Mouse (Mus musculus): ENCODE results near the gene Ing4. TPM values are rescaled to one million over a fixed set of nuclear protein-coding genes. Genes with fewer than 3 reads are reported as not detected.

Gene Ing4
- total and polyA plus RNA-seq, 3 experiments = 29.5 to 34.9 TPM; not detected in 1

DNA sequence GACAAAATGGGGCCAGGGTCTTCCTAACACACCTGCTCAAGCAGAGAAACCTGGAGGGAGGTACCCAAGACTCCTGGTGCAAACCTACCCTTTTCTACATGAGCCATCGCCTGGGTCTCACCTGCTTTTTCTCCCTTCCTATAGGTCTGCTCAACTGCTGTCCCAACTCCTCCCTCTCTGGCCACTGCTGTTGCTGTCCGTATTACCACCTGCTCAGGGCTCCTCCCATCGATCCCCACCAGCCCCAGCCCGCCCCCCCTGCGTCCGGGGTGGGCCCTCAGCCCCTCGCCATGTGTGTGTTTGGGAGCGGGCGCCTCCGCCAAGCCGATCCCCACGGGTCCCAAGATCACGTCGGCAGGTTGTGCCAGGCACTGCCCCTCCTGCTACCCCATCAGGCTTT, 40.5 kb upstream of the Ing4 start:
- H3K27ac ChIP-seq (ENCODE audit: control insufficient read depth, low read depth, low read length) = no peak overlapping the region
- no peak overlapping the region for H3K9ac ChIP-seq (ENCODE audit: control insufficient read depth, low read depth, low read length, poor library complexity, severe bottlenecking)
- H3K9me3 ChIP-seq (replicated peaks; ENCODE audit: insufficient read depth, low read length) = no peaks in the 10 kb centered on the region
- H3K4me1 ChIP-seq (ENCODE audit: control insufficient read depth in 1 of 2, insufficient read depth in 2 of 2, low read length in 2 of 2) = peaks cover 0 to 3% of the 10 kb centered on the region in 2 experiments; a peak in 1 of 4 replicates
- H3K27me3 ChIP-seq (ENCODE audit: control insufficient read depth in 1 of 2, insufficient read depth in 2 of 2, low read length in 2 of 2) = no peaks in the 10 kb centered on the region
- no peak for TF ChIP-seq USF1 (IDR thresholded peaks at IDR 0.05; ENCODE audit: low read depth, low read length)
- no peak for TF ChIP-seq ZC3H11A (IDR thresholded peaks at IDR 0.05; ENCODE audit: low read depth, low read length)
- no peak for TF ChIP-seq ETS1 (IDR thresholded peaks at IDR 0.05; ENCODE audit: low read depth, low read length)
- no peak for TF ChIP-seq CHD2 (IDR thresholded peaks at IDR 0.05; ENCODE audit: low read length)
- no peak for TF ChIP-seq TAL1 (IDR thresholded peaks at IDR 0.05; ENCODE audit: low read length)
- no peak for TF ChIP-seq HCFC1 (IDR thresholded peaks at IDR 0.05; ENCODE audit: low read depth, low read length)
- no peaks in the 10 kb centered on the region for H3K79me2 ChIP-seq (ENCODE audit: control insufficient read depth, insufficient read depth, low read length, poor library complexity)
- no peaks in the 10 kb centered on the region for H3K36me3 ChIP-seq (ENCODE audit: control insufficient read depth in 1 of 2, insufficient read depth in 2 of 2, low read length in 2 of 2)
- no peak for DNase-seq (ENCODE audit: low read depth, low spot score)
- H3K4me3 ChIP-seq (ENCODE audit: control insufficient read depth in 1 of 2, insufficient read depth in 1 of 2, low read depth in 2 of 2, low read length in 2 of 2) = no peak overlapping the region

DNA sequence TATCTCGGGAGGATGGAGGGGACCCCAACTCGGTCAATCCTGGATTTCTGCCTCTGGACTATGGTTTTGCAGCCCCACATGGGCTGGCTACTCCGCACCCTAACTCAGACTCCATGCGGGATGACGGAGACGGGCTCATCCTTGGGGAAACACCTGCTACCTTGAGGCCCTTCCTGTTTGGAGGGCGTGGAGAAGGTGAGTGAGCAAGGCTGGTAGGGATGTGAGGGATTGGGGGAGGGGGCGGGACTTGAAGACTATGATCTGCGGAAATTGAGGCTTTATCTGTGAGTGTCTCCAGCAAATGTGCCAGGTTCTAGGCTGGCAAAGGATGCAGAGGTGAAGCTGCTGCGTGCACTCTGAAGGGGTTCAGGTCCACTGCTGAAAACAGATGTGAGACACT, 40.0 kb upstream of the Ing4 start:
- Histone ChIP-seq H3K36me3 (ENCODE audit: control insufficient read depth in 1 of 2, insufficient read depth in 2 of 2, low read length in 2 of 2) (no peaks in the 10 kb centered on the region), H3K27me3 (ENCODE audit: control insufficient read depth in 1 of 2, insufficient read depth in 2 of 2, low read length in 2 of 2) (no peaks in the 10 kb centered on the region), H3K27ac (ENCODE audit: control insufficient read depth, low read depth, low read length) (no peak overlapping the region), H3K4me3 (ENCODE audit: control insufficient read depth in 1 of 2, insufficient read depth in 1 of 2, low read depth in 2 of 2, low read length in 2 of 2) (no peak overlapping the region), H3K79me2 (ENCODE audit: control insufficient read depth, insufficient read depth, low read length, poor library complexity) (no peaks in the 10 kb centered on the region), H3K9me3 (replicated peaks; ENCODE audit: insufficient read depth, low read length) (no peaks in the 10 kb centered on the region), H3K4me1 (ENCODE audit: control insufficient read depth in 1 of 2, insufficient read depth in 2 of 2, low read length in 2 of 2) (peaks cover 0 to 3% of the 10 kb centered on the region in 2 experiments; a peak in 1 of 4 replicates), H3K9ac (ENCODE audit: control insufficient read depth, low read depth, low read length, poor library complexity, severe bottlenecking) (no peak overlapping the region)
- no peak for DNase-seq (ENCODE audit: low read depth, low spot score)
- TF ChIP-seq POLR2AphosphoS5 (IDR thresholded peaks at IDR 0.05; ENCODE audit: borderline replicate concordance, low read depth, low read length) (no peak), MAFK (IDR thresholded peaks at IDR 0.05; ENCODE audit: borderline replicate concordance, low read depth, low read length) (no peak), ELF1 (IDR thresholded peaks at IDR 0.05; ENCODE audit: low read depth, low read length) (no peak), CHD1 (IDR thresholded peaks at IDR 0.05; ENCODE audit: low read depth, low read length) (no peak), USF1 (IDR thresholded peaks at IDR 0.05; ENCODE audit: low read depth, low read length) (no peak), RCOR1 (IDR thresholded peaks at IDR 0.05; ENCODE audit: low read depth, low read length) (no peak), MYB (IDR thresholded peaks at IDR 0.05; ENCODE audit: low read depth, low read length) (no peak), TBP (IDR thresholded peaks at IDR 0.05; ENCODE audit: low read depth, low read length) (no peak), MYC (IDR thresholded peaks at IDR 0.05; ENCODE audit: low read depth, low read length) (no peak), NRF1 (IDR thresholded peaks at IDR 0.05; ENCODE audit: insufficient read depth, low read depth, low read length, poor library complexity, severe bottlenecking) (no peak), TCF12 (IDR thresholded peaks at IDR 0.05; ENCODE audit: low read depth, low read length) (no peak), SMC3 (IDR thresholded peaks at IDR 0.05; ENCODE audit: low read depth, low read length) (no peak), EP300 (IDR thresholded peaks at IDR 0.05; ENCODE audit: low read depth in 1 of 2, low read length in 2 of 2) (no peak), ZNF384 (IDR thresholded peaks at IDR 0.05; ENCODE audit: low read depth, low read length) (no peak), GABPA (IDR thresholded peaks at IDR 0.05; ENCODE audit: low read depth, low read length) (no peak), UBTF (IDR thresholded peaks at IDR 0.05; ENCODE audit: borderline replicate concordance, insufficient read depth, low read depth, low read length) (no peak), NELFE (IDR thresholded peaks at IDR 0.05; ENCODE audit: low read depth, low read length) (no peak), E2F4 (IDR thresholded peaks at IDR 0.05; ENCODE audit: borderline replicate concordance, low read depth, low read length) (no peak)

All from MEL (cell line).